Mouse (Mus musculus): ENCODE data around the gene 9230104L09Rik. TPM values are rescaled to one million over a fixed set of nuclear protein-coding genes. Genes with fewer than 3 reads are reported as not detected.

The 9230104L09Rik gene
- polyA plus RNA-seq (2017; shearing (Covaris generic)): not detected

GRCm38 (mm10) chr2:148864966-148865365, at the start of gene 9230104L09Rik:
Gene 9230104L09Rik, minus strand, starts transcription at chr2:148865038.

GRCm38 (mm10) chr2:148875335-148875811, 10.5 kb upstream of the 9230104L09Rik start, which contains the start of gene Cst3:
Gene Cst3, minus strand, starts transcription at chr2:148875692.

GRCm38 (mm10) chr2:148834912-148835311, 29.9 kb downstream of the 9230104L09Rik start, which contains the start of gene Cst9:
Gene Cst9, plus strand, starts transcription at chr2:148835147.

GRCm38 (mm10) chr2:148819909-148820308, 44.9 kb downstream of the 9230104L09Rik start, which contains the start of gene Cst13:
Gene Cst13, plus strand, starts transcription at chr2:148820081.

GRCm38 (mm10) chr2:148798485-148798884, 66.4 kb downstream of the 9230104L09Rik start, which contains the start of gene Cst8:
Gene Cst8, plus strand, starts transcription at chr2:148798785.

Other genes starting within 250 kb of the 9230104L09Rik start
- gene Nxt1, start 192.4 kb downstream of the 9230104L09Rik start, polyA plus RNA-seq (2017; shearing (Covaris generic)): 69.5 TPM
- gene Gzf1, start 184.0 kb downstream of the 9230104L09Rik start, polyA plus RNA-seq (2017; shearing (Covaris generic)): 22.5 TPM
- 2.0 TPM for gene Napb, start 132.6 kb downstream of the 9230104L09Rik start, polyA plus RNA-seq (2017; shearing (Covaris generic))
- not detected for gene Cstl1, start 114.7 kb downstream of the 9230104L09Rik start, polyA plus RNA-seq (2017; shearing (Covaris generic))
- not detected for gene Cst11, start 93.5 kb downstream of the 9230104L09Rik start, polyA plus RNA-seq (2017; shearing (Covaris generic))
- gene 8030411F24Rik, start 83.0 kb downstream of the 9230104L09Rik start, polyA plus RNA-seq (2017; shearing (Covaris generic)): not detected
- gene Cst12, start 75.7 kb downstream of the 9230104L09Rik start, polyA plus RNA-seq (2017; shearing (Covaris generic)): not detected
- gene Cst8, start 66.3 kb downstream of the 9230104L09Rik start, polyA plus RNA-seq (2017; shearing (Covaris generic)): not detected
- not detected for gene Cst13, start 45.0 kb downstream of the 9230104L09Rik start, polyA plus RNA-seq (2017; shearing (Covaris generic))
- gene Cst9, start 29.9 kb downstream of the 9230104L09Rik start, polyA plus RNA-seq (2017; shearing (Covaris generic)): not detected
- 166 TPM for gene Cst3, start 10.7 kb upstream of the 9230104L09Rik start, polyA plus RNA-seq (2017; shearing (Covaris generic))
- gene Gm1330, start 138.2 kb upstream of the 9230104L09Rik start, polyA plus RNA-seq (2017; shearing (Covaris generic)): not detected
- not detected for gene Gm10750, start 152.2 kb upstream of the 9230104L09Rik start, polyA plus RNA-seq (2017; shearing (Covaris generic))

All from inflammation-experienced regulatory T-cells, adult 16 weeks (primary cell).